Mouse (Mus musculus): ENCODE results near the gene Mafk. TPM values are rescaled to one million over a fixed set of nuclear protein-coding genes. Genes with fewer than 3 reads are reported as not detected.

Gene Mafk
- polyA plus RNA-seq, 1 experiment from 2014 or later = 18.8 TPM

GRCm38 (mm10) chr5:139811677-139812397 is 20.5 kb downstream of the Mafk start:
- no peak for ATAC-seq (replicated peaks)
- 80% methylated on average over 15 of the region's 15 CpGs for WGBS
- no peak overlapping the region for H3K27ac ChIP-seq

GRCm38 (mm10) chr5:139812398-139813125 is 21.2 kb downstream of the Mafk start:
- Histone ChIP-seq H3K36me3 (replicated peaks) (no peaks in the 10 kb centered on the region), H3K9me3 (no peaks in the 10 kb centered on the region), H3K27ac (no peak overlapping the region), H3K4me2 (no peak overlapping the region), H3K27me3 (replicated peaks) (peaks cover 16% of the 10 kb centered on the region), H3K4me3 (no peak overlapping the region), H3K9ac (no peak overlapping the region), H3K4me1 (no peaks in the 10 kb centered on the region)
- ATAC-seq (replicated peaks) = no peak
- WGBS = 68% methylated on average over 20 of the region's 20 CpGs

More at GRCm38 (mm10) chr5:139811677-139812397, 20.5 kb downstream of the Mafk start:
- H3K4me2 ChIP-seq = no peak overlapping the region
- no peaks in the 10 kb centered on the region for H3K4me1 ChIP-seq
- no peak overlapping the region for H3K4me3 ChIP-seq
- H3K9me3 ChIP-seq = no peaks in the 10 kb centered on the region
- H3K9ac ChIP-seq = no peak overlapping the region
- H3K27me3 ChIP-seq (replicated peaks) = peaks cover 16% of the 10 kb centered on the region
- no peaks in the 10 kb centered on the region for H3K36me3 ChIP-seq (replicated peaks)

GRCm38 (mm10) chr5:139813126-139813490 is 21.8 kb downstream of the Mafk start:
- no peak overlapping the region for H3K4me3 ChIP-seq
- H3K9ac ChIP-seq = no peak overlapping the region
- no peaks in the 10 kb centered on the region for H3K36me3 ChIP-seq (replicated peaks)
- H3K9me3 ChIP-seq = no peaks in the 10 kb centered on the region
- H3K4me1 ChIP-seq = no peaks in the 10 kb centered on the region
- 48% methylated on average over 10 of the region's 10 CpGs for WGBS
- no peak overlapping the region for H3K4me2 ChIP-seq
- peaks cover 16% of the 10 kb centered on the region for H3K27me3 ChIP-seq (replicated peaks)
- no peak for ATAC-seq (replicated peaks)
- no peak overlapping the region for H3K27ac ChIP-seq

- Histone ChIP-seq H3K4me2 (no peak overlapping the region), H3K27me3 (replicated peaks) (peaks cover 16% of the 10 kb centered on the region), H3K27ac (no peak overlapping the region), H3K4me3 (no peak overlapping the region), H3K36me3 (replicated peaks) (no peaks in the 10 kb centered on the region), H3K4me1 (no peaks in the 10 kb centered on the region), H3K9me3 (no peaks in the 10 kb centered on the region), H3K9ac (no peak overlapping the region)
- ATAC-seq (replicated peaks) = no peak
- 17% methylated on average over 13 of the region's 13 CpGs for WGBS
Measured at GRCm38 (mm10) chr5:139813963-139814381, 22.7 kb downstream of the Mafk start.

- no peak overlapping the region for H3K27ac ChIP-seq
- H3K9ac ChIP-seq = no peak overlapping the region
- no peak overlapping the region for H3K4me3 ChIP-seq
- peaks cover 16% of the 10 kb centered on the region for H3K27me3 ChIP-seq (replicated peaks)
- H3K4me1 ChIP-seq = no peaks in the 10 kb centered on the region
- H3K4me2 ChIP-seq = no peak overlapping the region
- 81% methylated on average over 6 of the region's 6 CpGs for WGBS
- ATAC-seq (replicated peaks) = no peak
- H3K36me3 ChIP-seq (replicated peaks) = no peaks in the 10 kb centered on the region
- H3K9me3 ChIP-seq = no peaks in the 10 kb centered on the region
Measured at GRCm38 (mm10) chr5:139815964-139816363, 24.7 kb downstream of the Mafk start.

GRCm38 (mm10) chr5:139816445-139816844 is 25.1 kb downstream of the Mafk start:
- Histone ChIP-seq H3K9me3 (no peaks in the 10 kb centered on the region), H3K36me3 (replicated peaks) (no peaks in the 10 kb centered on the region), H3K4me1 (no peaks in the 10 kb centered on the region), H3K27me3 (replicated peaks) (peaks cover 16% of the 10 kb centered on the region), H3K4me3 (no peak overlapping the region), H3K9ac (no peak overlapping the region), H3K4me2 (no peak overlapping the region), H3K27ac (no peak overlapping the region)
- no peak for ATAC-seq (replicated peaks)

- Histone ChIP-seq H3K4me2 (no peak overlapping the region), H3K4me3 (no peak overlapping the region), H3K4me1 (no peaks in the 10 kb centered on the region), H3K27ac (no peak overlapping the region), H3K9me3 (no peaks in the 10 kb centered on the region), H3K27me3 (replicated peaks) (peaks cover 16% of the 10 kb centered on the region), H3K36me3 (replicated peaks) (peaks cover 3% of the 10 kb centered on the region; the same call in 1 of the 2 replicates), H3K9ac (no peak overlapping the region)
- ATAC-seq (replicated peaks) = no peak
- 6% methylated on average over 1 of the region's 1 CpGs for WGBS
Measured at GRCm38 (mm10) chr5:139817292-139817691, 26.0 kb downstream of the Mafk start.

- no peaks in the 10 kb centered on the region for H3K4me1 ChIP-seq
- H3K27me3 ChIP-seq (replicated peaks) = peaks cover 11% of the 10 kb centered on the region
- no peak overlapping the region for H3K9ac ChIP-seq
- 84% methylated on average over 3 of the region's 3 CpGs for WGBS
- H3K4me3 ChIP-seq = no peak overlapping the region
- no peak overlapping the region for H3K4me2 ChIP-seq
- no peak overlapping the region for H3K27ac ChIP-seq
- no peaks in the 10 kb centered on the region for H3K9me3 ChIP-seq
- ATAC-seq (replicated peaks) = no peak; the same call in 1 of the 2 replicates
- H3K36me3 ChIP-seq (replicated peaks) = peaks cover 3% of the 10 kb centered on the region; the same call in 1 of the 2 replicates
Measured at GRCm38 (mm10) chr5:139818056-139818455, 26.7 kb downstream of the Mafk start.

- Histone ChIP-seq H3K4me2 (no peak overlapping the region), H3K36me3 (replicated peaks) (peaks cover 3% of the 10 kb centered on the region; the same call in 1 of the 2 replicates), H3K4me1 (no peaks in the 10 kb centered on the region), H3K9me3 (no peaks in the 10 kb centered on the region), H3K27ac (no peak overlapping the region), H3K4me3 (no peak overlapping the region), H3K9ac (no peak overlapping the region), H3K27me3 (replicated peaks) (peaks cover 8% of the 10 kb centered on the region; the same call in 1 of the 2 replicates)
- WGBS = 56% methylated on average over 4 of the region's 4 CpGs
- no peak for ATAC-seq (replicated peaks)
Measured at GRCm38 (mm10) chr5:139818801-139819200, 27.5 kb downstream of the Mafk start.

GRCm38 (mm10) chr5:139819538-139820181 is 28.3 kb downstream of the Mafk start, which contains the start of gene Tmem184a:
Gene Tmem184a (minus strand): TSS chr5:139819917.
- ATAC-seq (replicated peaks) = no peak
- Histone ChIP-seq H3K36me3 (replicated peaks) (peaks cover 3% of the 10 kb centered on the region; the same call in 1 of the 2 replicates), H3K4me2 (no peak within 1 kb of the TSS), H3K4me1 (peaks cover 3% of the 10 kb centered on the region; the same call in 1 of the 2 replicates), H3K4me3 (no peak within 1 kb of the TSS), H3K9ac (no peak within 1 kb of the TSS), H3K27me3 (replicated peaks) (0 out of 2 replicates have a peak, but pooled peaks cover 2% of the 10 kb centered on the region), H3K27ac (no peak within 1 kb of the TSS), H3K9me3 (no peaks in the 10 kb centered on the region)
- 85% methylated on average over 9 of the region's 9 CpGs for WGBS

GRCm38 (mm10) chr5:139821466-139822459 is 30.4 kb downstream of the Mafk start:
- H3K9me3 ChIP-seq = no peaks in the 10 kb centered on the region
- H3K4me2 ChIP-seq = no peak overlapping the region
- WGBS = 85% methylated on average over 12 of the region's 12 CpGs
- no peaks in the 10 kb centered on the region for H3K27me3 ChIP-seq (replicated peaks)
- ATAC-seq (replicated peaks) = no peak
- no peak overlapping the region for H3K9ac ChIP-seq
- peaks cover 18% of the 10 kb centered on the region for H3K4me1 ChIP-seq
- H3K27ac ChIP-seq = no peak overlapping the region
- peaks cover 3% of the 10 kb centered on the region; the same call in 1 of the 2 replicates for H3K36me3 ChIP-seq (replicated peaks)
- no peak overlapping the region for H3K4me3 ChIP-seq

All from midbrain, embryonic 15.5 days (tissue).